Mouse (Mus musculus) heart, postnatal 0 days (tissue): ENCODE results near the gene Ccl2. TPM values are rescaled to one million over a fixed set of nuclear protein-coding genes. Genes with fewer than 3 reads are reported as not detected.
A peak's percentile ranks its signal among the peaks of the same experiment; 100 is the strongest.

ENCODE experiments used
- ATAC-seq: fragments of 200-750 bp; cut with Nextera tagmentation; 2 replicates; pipeline ENCODE4 v1.8.0; 2017; ENCODE audit warnings: low read depth, moderate number of reproducible peaks, moderate library complexity; ENCODE audit not compliant: insufficient read depth
- DNase-seq: peaks from one replicate; pipeline ENCODE4 v3.0.0-alpha.2; 2016; ENCODE audit warnings: low spot score
- H3K27ac ChIP-seq: fragments of 300-500 bp; sonication (generic); 2 replicates; pipeline ENCODE4 v1.5.1; 2014; ENCODE audit warnings: low read depth, mild to moderate bottlenecking
- H3K27me3 ChIP-seq: fragments of 300-500 bp; sonication (generic); 2 replicates; pipeline ENCODE4 v1.6.1; 2014; ENCODE audit warnings: low read length, mixed read lengths; ENCODE audit not compliant: control insufficient read depth, insufficient read depth
- H3K36me3 ChIP-seq: fragments of 300-500 bp; sonication (generic); replicated peaks from 2 replicates; pipeline ENCODE4 v1.6.1; 2014; ENCODE audit warnings: low read length, mixed read lengths; ENCODE audit not compliant: control insufficient read depth, insufficient read depth
- H3K4me1 ChIP-seq: fragments of 300-500 bp; sonication (generic); 2 replicates; pipeline ENCODE4 v1.6.1; 2014; ENCODE audit warnings: antibody characterized with exemption; ENCODE audit not compliant: control insufficient read depth, insufficient read depth
- H3K4me2 ChIP-seq: fragments of 300-500 bp; sonication (generic); 2 replicates; pipeline ENCODE4 v1.6.1; 2014; ENCODE audit warnings: low read depth, mild to moderate bottlenecking, low read length, moderate library complexity
- H3K4me3 ChIP-seq: fragments of 300-500 bp; sonication (generic); 2 replicates; pipeline ENCODE4 v1.5.1; 2014; ENCODE audit warnings: low read depth, low read length
- H3K9ac ChIP-seq: fragments of 300-500 bp; sonication (generic); replicated peaks from 2 replicates; pipeline ENCODE4 v1.6.1; 2014; ENCODE audit warnings: low read depth, low read length, mixed read lengths
- H3K9me3 ChIP-seq: fragments of 300-500 bp; sonication (generic); replicated peaks from 2 replicates; pipeline ENCODE4 v1.6.1; 2016; ENCODE audit warnings: low read length; ENCODE audit not compliant: control insufficient read depth
- CTCF ChIP-seq: IDR thresholded peaks from 2 replicates; pipeline ENCODE4 v1.5.1; 2016; ENCODE audit warnings: antibody characterized with exemption, control low read depth, low read depth
- EP300 ChIP-seq: IDR thresholded peaks from 2 replicates; pipeline ENCODE4 v1.6.1; 2016; ENCODE audit warnings: antibody characterized with exemption, low read depth
- WGBS: fragments of 180-500 bp; shearing (Covaris S2); extraction: QIAGEN DNeasy Blood & Tissue Kit; methylation state at CpG from one replicate; pipeline ENCODE4 v1.1.7; 2014; 5-methylcytosine and 5-hydroxymethylcytosine counted together
- polyA plus RNA-seq: library from polyadenylated mRNA; unstranded; fragments of >200 nt; fragmentation: Nextera tagmentation; extraction: Ambion mirVana; gene quantifications from 2 replicates; pipeline ENCODE4 v1.2.1, GENCODE M21; 2015
- total RNA-seq: library from RNA; depleted of rRNA; stranded (reverse); fragments of >200 nt; gene quantifications from 2 replicates; pipeline ENCODE4 v1.2.3, GENCODE M21; 2014; ENCODE audit warnings: low replicate concordance; rRNA removed

Ccl2 gene
- 7.2 and 11.7 TPM in 2 replicates for total RNA-seq
- polyA plus RNA-seq = 8.0 and 11.5 TPM in 2 replicates

GRCm38 (mm10) chr11:82035356-82035755 lies at the start of gene Ccl2:
Gene Ccl2 (plus strand): TSS chr11:82035571.
- WGBS = 33% methylated on average over 5 of the region's 5 CpGs
- Histone ChIP-seq H3K4me3 (no peak within 1 kb of the TSS), H3K9ac (no peak within 1 kb of the TSS), H3K27me3 (no peaks in the 10 kb centered on the region), H3K36me3 (no peaks in the 10 kb centered on the region), H3K9me3 (no peaks in the 10 kb centered on the region), H3K27ac (no peak within 1 kb of the TSS), H3K4me1 (0 out of 2 replicates have a peak, but pooled peaks cover 4% of the 10 kb centered on the region), H3K4me2 (no peak within 1 kb of the TSS)
- DNase-seq (peak; percentile 56), ATAC-seq (peak; percentile 76)
- TF ChIP-seq EP300 = no peak
- no peak for TF ChIP-seq CTCF

- H3K36me3 ChIP-seq = no peaks in the 10 kb centered on the region
- no peaks in the 10 kb centered on the region for H3K9me3 ChIP-seq
- no peak overlapping the region for H3K27ac ChIP-seq
- no peak for ATAC-seq
- DNase-seq = peak; percentile 72
- no peaks in the 10 kb centered on the region for H3K4me1 ChIP-seq
- no peak overlapping the region for H3K9ac ChIP-seq
- no peak for TF ChIP-seq EP300
- TF ChIP-seq CTCF = peak; percentile 100
- WGBS = 60% methylated on average over 10 of the region's 10 CpGs
- no peaks in the 10 kb centered on the region for H3K27me3 ChIP-seq
- H3K4me2 ChIP-seq = no peak overlapping the region
- no peak overlapping the region for H3K4me3 ChIP-seq
These were observed 39.1 kb upstream of the Ccl2 start for GRCm38 (mm10) chr11:81996172-81996841.

DNA sequence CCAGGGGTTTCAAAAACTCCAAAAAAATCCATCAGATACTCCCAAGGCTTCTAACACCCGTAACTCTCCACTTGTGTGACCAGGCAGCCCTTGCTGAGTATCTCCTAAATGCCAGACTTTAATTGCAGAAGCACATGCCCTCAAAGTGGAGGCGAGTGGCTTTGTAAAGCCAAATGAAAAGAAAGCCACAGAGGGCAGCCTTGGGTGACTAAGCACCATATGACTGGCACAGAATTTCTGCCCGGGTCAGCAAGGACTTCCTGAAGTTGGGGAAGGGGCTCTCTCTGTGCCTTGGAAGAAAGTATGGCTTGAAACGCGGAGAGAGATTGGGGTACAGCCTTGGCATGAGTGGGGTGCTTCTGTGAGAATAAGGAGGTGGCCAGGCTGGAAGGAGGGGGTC lies 38.3 kb upstream of the Ccl2 start:
- Histone ChIP-seq H3K36me3 (no peaks in the 10 kb centered on the region), H3K9ac (no peak overlapping the region), H3K4me3 (no peak overlapping the region), H3K27ac (no peak overlapping the region), H3K27me3 (no peaks in the 10 kb centered on the region), H3K4me1 (no peaks in the 10 kb centered on the region), H3K4me2 (no peak overlapping the region), H3K9me3 (no peaks in the 10 kb centered on the region)
- TF ChIP-seq CTCF (no peak), EP300 (no peak)
- WGBS = 78% methylated on average over 5 of the region's 5 CpGs
- no peak for DNase-seq
- no peak for ATAC-seq

- no peak for DNase-seq
- 82% methylated on average over 3 of the region's 3 CpGs for WGBS
- Histone ChIP-seq H3K4me1 (no peaks in the 10 kb centered on the region), H3K4me2 (no peak overlapping the region), H3K27me3 (no peaks in the 10 kb centered on the region), H3K9ac (no peak overlapping the region), H3K4me3 (no peak overlapping the region), H3K27ac (no peak overlapping the region), H3K36me3 (no peaks in the 10 kb centered on the region), H3K9me3 (no peaks in the 10 kb centered on the region)
- no peak for ATAC-seq
- no peak for TF ChIP-seq EP300
- TF ChIP-seq CTCF = no peak
These were observed 36.7 kb upstream of the Ccl2 start for GRCm38 (mm10) chr11:81998646-81999045.

- TF ChIP-seq EP300 (no peak), CTCF (no peak)
- Histone ChIP-seq H3K9me3 (no peaks in the 10 kb centered on the region), H3K4me1 (no peaks in the 10 kb centered on the region), H3K9ac (no peak overlapping the region), H3K36me3 (no peaks in the 10 kb centered on the region), H3K4me2 (no peak overlapping the region), H3K27me3 (no peaks in the 10 kb centered on the region), H3K4me3 (no peak overlapping the region), H3K27ac (no peak overlapping the region)
- DNase-seq (no peak), ATAC-seq (no peak)
- WGBS = 53% methylated on average over 4 of the region's 4 CpGs
These were observed 35.9 kb upstream of the Ccl2 start for GRCm38 (mm10) chr11:81999469-81999868.

- ATAC-seq (no peak), DNase-seq (no peak)
- no peaks in the 10 kb centered on the region for H3K9me3 ChIP-seq
- H3K27me3 ChIP-seq = no peaks in the 10 kb centered on the region
- H3K4me3 ChIP-seq = no peak overlapping the region
- no peak overlapping the region for H3K4me2 ChIP-seq
- H3K27ac ChIP-seq = no peak overlapping the region
- 67% methylated on average over 5 of the region's 5 CpGs for WGBS
- H3K9ac ChIP-seq = no peak overlapping the region
- TF ChIP-seq CTCF (no peak), EP300 (no peak)
- H3K4me1 ChIP-seq = no peaks in the 10 kb centered on the region
- no peaks in the 10 kb centered on the region for H3K36me3 ChIP-seq
These were observed 34.8 kb upstream of the Ccl2 start for GRCm38 (mm10) chr11:82000581-82000980.
